9 mouse cellular contexts compared by ENCODE assay signal in the genomic region with DNA sequence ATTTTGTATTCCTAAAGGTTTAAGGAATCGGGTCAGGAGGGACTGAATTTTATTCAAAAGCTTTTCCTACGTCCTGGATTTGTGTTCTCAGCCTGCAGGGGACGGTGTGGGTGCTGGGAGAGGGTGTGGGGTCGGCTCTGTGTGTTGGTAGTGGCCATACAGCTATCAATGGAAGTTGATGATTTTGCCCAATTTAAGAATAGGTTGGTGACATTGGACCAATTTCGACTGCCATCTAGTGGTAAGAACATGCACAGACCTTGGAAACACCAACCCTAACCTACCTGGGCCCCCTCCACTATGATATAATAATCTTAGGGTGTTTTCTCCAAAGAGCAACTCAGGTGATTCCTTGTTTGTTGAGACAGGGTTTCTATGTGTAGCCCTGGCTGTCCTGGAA. TPM values are rescaled to one million over a fixed set of nuclear protein-coding genes. Genes with fewer than 3 reads are reported as not detected.
A peak's percentile ranks its signal among the peaks of the same experiment; 100 is the strongest.
DNase-seq lines count a peak whose midpoint lies in the region; ATAC-seq and TF ChIP-seq lines count a peak whose summit lies in the region.
"Had no signal": no experiment of that assay in that cellular context is flagged by ENCODE, and none has a peak within 500 bp of the region (broad histone marks: within the 10 kb centered on the region; RNA-seq: fewer than 3 reads in every experiment).

No protein-coding gene starts in this region.

- peak; percentile 49 for TF ChIP-seq CTCF in E14TG2a.4 (conservative IDR thresholded peaks at IDR 0.05; ENCODE audit: low read length)
- peak; percentile 66 for TF ChIP-seq CTCF in cortical plate, adult 2 months (IDR thresholded peaks at IDR 0.05; ENCODE audit: extremely low read depth, insufficient read depth, low read length)

- H3K4me3 ChIP-seq in kidney, embryonic 14.5 days (ENCODE audit: low read length) = no peak overlapping the region
- H3K4me3 ChIP-seq in E14TG2a.4 (replicated peaks; ENCODE audit: low read length) = no peak overlapping the region
- H3K4me3 ChIP-seq in cortical plate, adult 2 months (ENCODE audit: insufficient read depth, low read length) = no peak overlapping the region
- H3K4me3 ChIP-seq: midbrain, embryonic 12.5 days had no signal

- H3K4me2 ChIP-seq in kidney, embryonic 14.5 days (replicated peaks; ENCODE audit: low read depth, low read length) = no peak overlapping the region
- H3K4me2 ChIP-seq: midbrain, embryonic 12.5 days had no signal

- no peak for TF ChIP-seq POLR2A in cortical plate, adult 2 months (IDR thresholded peaks at IDR 0.05; ENCODE audit: extremely low read depth, insufficient read depth, low read length)

- no peak overlapping the region for H3K9ac ChIP-seq in kidney, embryonic 14.5 days (ENCODE audit: low read depth, low read length)
- H3K9ac ChIP-seq: midbrain, embryonic 12.5 days had no signal

- H3K4me1 ChIP-seq in kidney, embryonic 14.5 days (ENCODE audit: control insufficient read depth, insufficient read depth, low read length) = no peaks in the 10 kb centered on the region
- peaks cover 55% of the 10 kb centered on the region for H3K4me1 ChIP-seq in E14TG2a.4 (replicated peaks; ENCODE audit: low read depth, low read length)
- no peaks in the 10 kb centered on the region for H3K4me1 ChIP-seq in cortical plate, adult 2 months (ENCODE audit: control insufficient read depth, insufficient read depth, low read length)
- H3K4me1 ChIP-seq: midbrain, embryonic 12.5 days had no signal

- no peak overlapping the region for H3K27ac ChIP-seq in kidney, embryonic 14.5 days (ENCODE audit: low read depth, low read length)
- H3K27ac ChIP-seq in cortical plate, adult 2 months (ENCODE audit: insufficient read depth, low read length) = no peak overlapping the region
- H3K27ac ChIP-seq: midbrain, embryonic 12.5 days had no signal

- H3K36me3 ChIP-seq in kidney, embryonic 14.5 days (ENCODE audit: control insufficient read depth, insufficient read depth, low read length) = no peaks in the 10 kb centered on the region
- no peaks in the 10 kb centered on the region for H3K36me3 ChIP-seq in E14TG2a.4 (ENCODE audit: insufficient read depth, low read length)
- H3K36me3 ChIP-seq: midbrain, embryonic 12.5 days had no signal

- 29% methylated on average over 5 of the region's 5 CpGs for WGBS in kidney, embryonic 14.5 days

- DNase-seq in adrenal gland, adult 2 months = peak; percentile 40
- no peak for DNase-seq in adrenal gland, postnatal 10 days
- peak; percentile 60 for DNase-seq in kidney, adult 9 months
- DNase-seq in lung, postnatal 10 days = peak; percentile 56
- no peak for DNase-seq in yolk sac, embryonic 10.5 days (ENCODE audit: low spot score)

- no peak for ATAC-seq in kidney, embryonic 14.5 days (ENCODE audit: low FRiP score, low TSS enrichment)

- no peaks in the 10 kb centered on the region for H3K27me3 ChIP-seq in kidney, embryonic 14.5 days (ENCODE audit: control insufficient read depth, insufficient read depth, low read length)
- no peaks in the 10 kb centered on the region for H3K27me3 ChIP-seq in E14TG2a.4 (ENCODE audit: insufficient read depth, low read length)
- H3K27me3 ChIP-seq: midbrain, embryonic 12.5 days had no signal

- H3K9me3 ChIP-seq in kidney, embryonic 14.5 days (ENCODE audit: control insufficient read depth, low read length) = no peaks in the 10 kb centered on the region
- H3K9me3 ChIP-seq in E14TG2a.4 (ENCODE audit: low read length) = peaks cover 10% of the 10 kb centered on the region
- H3K9me3 ChIP-seq: midbrain, embryonic 12.5 days had no signal

RNA-seq across cellular contexts. Expression of a gene that starts 12.3 kb away (rescaled TPM):
- total RNA-seq in adrenal gland, adult 2 months (2021) = 10 to 100 TPM; 18.5 to 23.2 TPM
- 34.2 and 38.9 TPM in 2 replicates for polyA plus RNA-seq in adrenal gland, adult 2 months (2012; rRNA removed)
- 10 to 100 TPM; 18.5 to 18.8 TPM for total RNA-seq in adrenal gland, postnatal 10 days (2021)
- 30.0 and 36.2 TPM in 2 replicates for polyA plus RNA-seq in kidney, embryonic 14.5 days (2014; fragmentation: Nextera tagmentation; extraction: Ambion mirVana)
- 18.8 and 18.9 TPM in 2 replicates for polyA plus RNA-seq in cortical plate, adult 2 months (2012; rRNA removed)

RNA-seq across cellular contexts. Expression of a gene that starts 44.0 kb away (rescaled TPM):
- total RNA-seq in adrenal gland, adult 2 months (2021) = 10 to 100 TPM in 1 of 2 experiments, 1 to 10 TPM in 1; 6.0 to 20.3 TPM
- 9.1 and 9.2 TPM in 2 replicates for polyA plus RNA-seq in adrenal gland, adult 2 months (2012; rRNA removed)
- total RNA-seq in adrenal gland, postnatal 10 days (2021) = 10 to 100 TPM in 1 of 2 experiments, 1 to 10 TPM in 1; 9.2 to 12.4 TPM
- polyA plus RNA-seq in kidney, embryonic 14.5 days (2014; fragmentation: Nextera tagmentation; extraction: Ambion mirVana) = 6.4 and 12.2 TPM in 2 replicates
- 15.1 and 20.3 TPM in 2 replicates for polyA plus RNA-seq in cortical plate, adult 2 months (2012; rRNA removed)

RNA-seq across cellular contexts. Expression of a gene that starts 54.7 kb away (rescaled TPM):
- 10 to 100 TPM; 39.1 to 42.5 TPM for total RNA-seq in adrenal gland, adult 2 months (2021)
- polyA plus RNA-seq in adrenal gland, adult 2 months (2012; rRNA removed) = 30.0 and 66.9 TPM in 2 replicates
- total RNA-seq in adrenal gland, postnatal 10 days (2021) = 10 to 100 TPM; 41.7 to 42.3 TPM
- polyA plus RNA-seq in kidney, embryonic 14.5 days (2014; fragmentation: Nextera tagmentation; extraction: Ambion mirVana) = 41.3 and 45.2 TPM in 2 replicates
- polyA plus RNA-seq in cortical plate, adult 2 months (2012; rRNA removed) = 22.4 and 23.0 TPM in 2 replicates

Comparison
In these comparisons a context has a peak if more than half of its experiments do, and no peak if none do; other contexts are left out.
1. DNase-seq: peak in adrenal gland, adult 2 months (single experiment), kidney, adult 9 months (single experiment) and lung, postnatal 10 days (single experiment); none in adrenal gland, postnatal 10 days (single experiment) and yolk sac, embryonic 10.5 days (single experiment).